Mouse (Mus musculus): ENCODE results near the gene Ugdh. TPM values are rescaled to one million over a fixed set of nuclear protein-coding genes. Genes with fewer than 3 reads are reported as not detected.

Ugdh gene
- polyA plus RNA-seq (2014; fragmentation: Illumina TruSeq; extraction: RNeasy Lipid Tissue Mini Kit (QIAGEN cat#74804); ENCODE audit: low read depth, low replicate concordance) = 15.8 TPM

DNA sequence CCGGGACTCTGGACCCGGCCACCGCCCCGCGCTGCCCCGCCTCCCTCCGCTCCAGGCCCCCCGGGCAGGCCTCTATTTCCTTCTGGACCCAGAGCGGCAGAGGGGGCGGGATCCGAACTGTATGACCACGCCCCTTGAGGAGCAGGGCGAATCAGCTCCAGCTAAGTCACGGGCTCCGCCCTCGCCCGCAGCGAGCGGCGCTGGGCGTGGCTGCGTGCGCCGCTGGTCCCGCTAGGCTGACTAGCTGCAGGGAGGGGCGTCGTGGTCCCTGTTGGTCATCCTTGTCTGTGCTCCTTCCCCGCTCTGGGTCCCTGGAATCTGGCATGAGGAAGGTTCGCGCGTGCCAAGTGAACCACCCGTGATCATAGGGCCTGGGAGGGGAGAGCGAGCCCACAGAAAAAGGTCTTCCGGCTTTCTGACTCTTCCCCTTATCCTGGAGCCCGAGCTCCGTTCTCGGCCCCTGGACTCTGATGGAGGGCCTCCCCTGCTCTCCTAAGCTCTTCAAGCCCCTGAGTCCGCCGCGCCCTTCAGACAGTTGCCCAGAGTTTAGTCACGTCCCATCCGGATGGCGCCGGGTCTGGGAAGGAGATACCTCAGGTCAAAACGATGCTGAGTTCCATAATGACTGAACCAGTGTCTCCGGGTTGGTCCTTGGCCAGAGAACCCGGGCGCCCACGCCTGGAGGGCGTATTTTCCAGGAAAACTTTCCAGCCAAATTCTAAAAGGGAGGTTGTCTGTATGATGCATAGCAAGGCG lies at the start of gene Ugdh:
Gene Ugdh (minus strand): TSS at position 144 of the 756 bp plus-strand sequence.

GRCm38 (mm10) chr5:65390648-65391644 lies 44.8 kb downstream of the Ugdh start, which contains the start of the genes Rpl9 and Lias:
Rpl9 (minus strand) TSS chr5:65391444.
Lias (plus strand) TSS chr5:65391497.

Other genes with a start within 250 kb of the Ugdh start
- 0.94 TPM for gene Wdr19, start 236.3 kb downstream of the Ugdh start, polyA plus RNA-seq (2014; fragmentation: Illumina TruSeq; extraction: RNeasy Lipid Tissue Mini Kit (QIAGEN cat#74804); ENCODE audit: low read depth, low replicate concordance)
- 23.0 TPM for gene Rfc1, start 100.3 kb downstream of the Ugdh start, polyA plus RNA-seq (2014; fragmentation: Illumina TruSeq; extraction: RNeasy Lipid Tissue Mini Kit (QIAGEN cat#74804); ENCODE audit: low read depth, low replicate concordance)
- gene Klb, start 87.6 kb downstream of the Ugdh start, polyA plus RNA-seq (2014; fragmentation: Illumina TruSeq; extraction: RNeasy Lipid Tissue Mini Kit (QIAGEN cat#74804); ENCODE audit: low read depth, low replicate concordance) = 0.42 TPM
- gene Rpl9, start 44.5 kb downstream of the Ugdh start, polyA plus RNA-seq (2014; fragmentation: Illumina TruSeq; extraction: RNeasy Lipid Tissue Mini Kit (QIAGEN cat#74804); ENCODE audit: low read depth, low replicate concordance) = 712 TPM
- gene Lias, start 44.5 kb downstream of the Ugdh start, polyA plus RNA-seq (2014; fragmentation: Illumina TruSeq; extraction: RNeasy Lipid Tissue Mini Kit (QIAGEN cat#74804); ENCODE audit: low read depth, low replicate concordance) = 58.5 TPM
- gene Gm43552, start 56.9 kb upstream of the Ugdh start, polyA plus RNA-seq (2014; fragmentation: Illumina TruSeq; extraction: RNeasy Lipid Tissue Mini Kit (QIAGEN cat#74804); ENCODE audit: low read depth, low replicate concordance) = not detected
- gene Smim14, start 101.2 kb upstream of the Ugdh start, polyA plus RNA-seq (2014; fragmentation: Illumina TruSeq; extraction: RNeasy Lipid Tissue Mini Kit (QIAGEN cat#74804); ENCODE audit: low read depth, low replicate concordance) = 81.5 TPM
- gene Ube2k, start 101.3 kb upstream of the Ugdh start, polyA plus RNA-seq (2014; fragmentation: Illumina TruSeq; extraction: RNeasy Lipid Tissue Mini Kit (QIAGEN cat#74804); ENCODE audit: low read depth, low replicate concordance) = 69.2 TPM